Comparison of ENCODE assay signal across 7 mouse cellular contexts in genomic region chr2:29879964-29880830, GRCm38 (mm10). TPM values are rescaled to one million over a fixed set of nuclear protein-coding genes. Genes with fewer than 3 reads are reported as not detected.
DNase-seq lines count a peak whose midpoint lies in the region.

No protein-coding gene starts in this region.

- intact Hi-C loops in heart, postnatal 25 days (cut with DNase I): no loop called here

- DNase-seq in heart, adult 9 months (ENCODE audit: low spot score in 2 of 2): peak; percentile 20 to 31
- no peak for DNase-seq in heart, postnatal 25 days (ENCODE audit: low spot score)
- DNase-seq in urinary bladder, postnatal 25 days (ENCODE audit: low spot score): peak; percentile 29
- no peak for DNase-seq in urinary bladder, adult 18-20 months (ENCODE audit: low spot score in 2 of 2)
- peak; percentile 81 for DNase-seq in adrenal gland, postnatal 14 days
- no peak for DNase-seq in kidney, adult 8-10 months
- DNase-seq in yolk sac, embryonic 10.5 days (ENCODE audit: low spot score): no peak

RNA-seq across cellular contexts. Expression of gene Odf2, which starts 8.8 kb away (rescaled TPM):
- total RNA-seq in heart, postnatal 25 days (2021): 10 to 100 TPM; 20.2 to 23.2 TPM
- 42.2 and 54.5 TPM in 2 replicates for total RNA-seq in adrenal gland, postnatal 14 days (2021)

RNA-seq across cellular contexts. Expression of gene Cercam, which starts 11.2 kb away (rescaled TPM):
- 1 to 10 TPM; 4.6 to 5.8 TPM for total RNA-seq in heart, postnatal 25 days (2021)
- 10.8 and 12.4 TPM in 2 replicates for total RNA-seq in adrenal gland, postnatal 14 days (2021)

RNA-seq across cellular contexts. Expression of gene Gle1, which starts 55.0 kb away (rescaled TPM):
- total RNA-seq in heart, postnatal 25 days (2021): 10 to 100 TPM; 25.4 to 26.6 TPM
- 29.1 and 35.3 TPM in 2 replicates for total RNA-seq in adrenal gland, postnatal 14 days (2021)

Comparison
In these comparisons a context has a peak if more than half of its experiments do, and no peak if none do; other contexts are left out.
1. DNase-seq: peak in heart, adult 9 months (2 of 2), urinary bladder, postnatal 25 days (single experiment) and adrenal gland, postnatal 14 days (single experiment); none in heart, postnatal 25 days (single experiment), urinary bladder, adult 18-20 months (0 of 2), kidney, adult 8-10 months (0 of 2) and yolk sac, embryonic 10.5 days (single experiment).